Mouse (Mus musculus) limb, embryonic 13.5 days (tissue): ENCODE results near the gene Tmem87a. TPM values are rescaled to one million over a fixed set of nuclear protein-coding genes. Genes with fewer than 3 reads are reported as not detected.

Experiments
- ATAC-seq: fragments of 200-750 bp; cut with Nextera tagmentation; 2 replicates; pipeline ENCODE4 v1.8.0; 2017; ENCODE audit warnings: low read depth, moderate number of reproducible peaks, moderate TSS enrichment; ENCODE audit not compliant: low FRiP score
- H3K27ac ChIP-seq: fragments of 300-500 bp; sonication (generic); 2 replicates; pipeline ENCODE4 v1.5.1; 2015; ENCODE audit warnings: inconsistent platforms, mild to moderate bottlenecking, moderate library complexity
- H3K27me3 ChIP-seq: fragments of 300-500 bp; sonication (generic); 2 replicates; pipeline ENCODE4 v1.6.1; 2015; ENCODE audit warnings: mild to moderate bottlenecking, inconsistent platforms
- H3K36me3 ChIP-seq: fragments of 300-500 bp; sonication (generic); 2 replicates; pipeline ENCODE4 v1.6.1; 2015; ENCODE audit warnings: inconsistent platforms, mild to moderate bottlenecking, moderate library complexity
- H3K4me1 ChIP-seq: fragments of 300-500 bp; sonication (generic); 2 replicates; pipeline ENCODE4 v1.6.1; 2015; ENCODE audit warnings: inconsistent platforms
- H3K4me2 ChIP-seq: fragments of 300-500 bp; sonication (generic); replicated peaks from 2 replicates; pipeline ENCODE4 v1.6.1; 2015; ENCODE audit warnings: inconsistent platforms, mild to moderate bottlenecking, moderate library complexity
- H3K4me3 ChIP-seq: fragments of 300-500 bp; sonication (generic); 2 replicates; pipeline ENCODE4 v1.5.1; 2015; ENCODE audit warnings: moderate library complexity, mild to moderate bottlenecking, inconsistent platforms
- H3K9ac ChIP-seq: fragments of 300-500 bp; sonication (generic); 2 replicates; pipeline ENCODE4 v1.6.1; 2015; ENCODE audit warnings: mild to moderate bottlenecking, inconsistent platforms
- H3K9me3 ChIP-seq: fragments of 300-500 bp; sonication (generic); 2 replicates; pipeline ENCODE4 v1.6.1; 2016; ENCODE audit warnings: inconsistent platforms
- WGBS: fragments of 180-500 bp; shearing (Covaris S2); methylation state at CpG from one replicate; pipeline ENCODE4 v1.1.7; 2015; 5-methylcytosine and 5-hydroxymethylcytosine counted together
- polyA plus RNA-seq: library from polyadenylated mRNA; unstranded; fragments of >200 nt; fragmentation: Nextera tagmentation; extraction: Ambion mirVana; gene quantifications from 2 replicates; pipeline ENCODE4 v1.2.1, GENCODE M21; 2015

Tmem87a gene
- polyA plus RNA-seq, 1 experiment from 2014 or later, result 8.9 TPM

- Histone ChIP-seq H3K4me3 (peak within 1 kb of the TSS; percentile 95), H3K36me3 (peaks cover 49% of the 10 kb centered on the region), H3K27me3 (no peaks in the 10 kb centered on the region), H3K4me1 (peaks cover 14% of the 10 kb centered on the region), H3K9ac (peak within 1 kb of the TSS; percentile 89), H3K27ac (peak within 1 kb of the TSS; percentile 58; the same call in 1 of the 2 replicates), H3K9me3 (no peaks in the 10 kb centered on the region), H3K4me2 (peak within 1 kb of the TSS; percentile 67)
- peak; percentile 97 for ATAC-seq
- 13% methylated on average over 44 of the region's 44 CpGs for WGBS
Measured at GRCm38 (mm10) chr2:120352682-120353646, 50.9 kb downstream of the Tmem87a start, which contains the start of gene Vps39. Gene Vps39, minus strand, starts transcription at chr2:120353137.

DNA sequence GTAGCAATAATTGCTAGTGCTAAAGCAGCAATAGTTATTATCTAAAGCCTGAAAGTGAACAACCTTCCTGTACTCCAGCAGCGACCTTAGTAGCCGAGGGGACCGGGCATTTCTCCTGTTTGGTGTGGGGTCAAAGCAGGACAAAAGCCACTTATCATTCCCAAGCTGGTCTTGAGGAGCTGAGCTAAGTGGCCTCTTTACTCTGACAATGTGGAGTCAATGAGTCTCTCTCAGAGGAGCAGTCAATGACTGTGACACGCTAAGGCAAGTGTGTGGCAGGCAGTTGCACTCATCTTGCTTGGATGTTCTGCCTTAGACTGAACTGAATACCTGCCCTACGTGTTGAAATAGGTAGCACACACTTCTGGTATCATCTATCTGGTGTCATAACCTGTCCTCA is 52.6 kb downstream of the Tmem87a start:
- Histone ChIP-seq H3K27me3 (no peaks in the 10 kb centered on the region), H3K36me3 (peaks cover 51% of the 10 kb centered on the region), H3K9me3 (no peaks in the 10 kb centered on the region), H3K4me1 (peaks cover 14% of the 10 kb centered on the region), H3K27ac (no peak overlapping the region), H3K9ac (no peak overlapping the region), H3K4me3 (peak overlapping the region; percentile 95; the same call in 1 of the 2 replicates), H3K4me2 (peak overlapping the region; percentile 67; the same call in 1 of the 2 replicates)
- no peak for ATAC-seq
- WGBS, result 90% methylated on average over 5 of the region's 5 CpGs

DNA sequence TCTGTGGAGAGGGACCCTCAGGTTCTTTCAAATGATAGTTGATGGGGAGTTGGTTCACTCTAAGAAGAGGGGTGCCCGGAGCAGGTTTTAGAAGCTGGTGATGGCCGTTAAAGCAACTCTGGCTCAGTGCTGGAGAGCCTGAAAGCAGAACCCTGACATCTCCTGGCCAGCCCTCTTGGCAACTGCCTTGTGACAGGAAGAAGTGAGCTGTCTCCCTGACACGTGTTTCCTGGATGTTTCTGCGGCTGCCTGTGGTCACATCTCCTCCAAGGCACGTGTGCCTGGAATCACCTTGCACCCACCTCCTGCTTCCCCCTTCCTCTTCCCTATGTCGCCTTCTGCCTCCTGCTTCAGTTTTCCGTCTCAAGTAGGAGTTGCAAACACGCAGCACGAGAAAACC is 55.8 kb downstream of the Tmem87a start:
- Histone ChIP-seq H3K4me3 (no peak overlapping the region), H3K27ac (no peak overlapping the region), H3K9ac (no peak overlapping the region), H3K27me3 (no peaks in the 10 kb centered on the region), H3K36me3 (peaks cover 58% of the 10 kb centered on the region), H3K4me1 (peaks cover 14% of the 10 kb centered on the region), H3K9me3 (no peaks in the 10 kb centered on the region), H3K4me2 (no peak overlapping the region)
- ATAC-seq, result no peak
- WGBS, result 84% methylated on average over 9 of the region's 9 CpGs

DNA sequence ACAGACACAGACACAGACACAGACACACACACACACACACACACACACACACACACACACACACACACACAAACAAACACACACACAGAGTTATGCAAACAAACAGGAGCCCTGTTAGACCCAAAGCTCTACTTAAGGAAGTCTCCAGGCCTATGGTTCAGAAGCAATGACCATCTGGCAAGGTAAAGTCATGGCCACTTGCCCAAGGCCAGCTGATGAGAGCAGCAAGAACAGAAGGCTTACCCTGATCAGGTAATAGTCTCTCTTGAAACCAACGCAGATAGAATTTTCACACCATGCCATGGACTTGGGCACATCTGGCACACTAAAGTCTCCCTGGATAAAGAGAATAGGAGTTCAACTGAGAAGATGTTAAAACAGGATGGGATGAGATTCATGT is 62.2 kb downstream of the Tmem87a start:
- Histone ChIP-seq H3K27me3 (no peaks in the 10 kb centered on the region), H3K4me3 (no peak overlapping the region), H3K9me3 (no peaks in the 10 kb centered on the region), H3K9ac (no peak overlapping the region), H3K4me2 (no peak overlapping the region), H3K36me3 (peaks cover 93% of the 10 kb centered on the region), H3K4me1 (no peaks in the 10 kb centered on the region), H3K27ac (no peak overlapping the region)
- no peak for ATAC-seq
- WGBS, result 91% methylated on average over 1 of the region's 1 CpGs

GRCm38 (mm10) chr2:120337886-120338285 is 66.0 kb downstream of the Tmem87a start:
- Histone ChIP-seq H3K27ac (no peak overlapping the region), H3K27me3 (no peaks in the 10 kb centered on the region), H3K4me1 (no peaks in the 10 kb centered on the region), H3K9ac (no peak overlapping the region), H3K4me3 (no peak overlapping the region), H3K4me2 (no peak overlapping the region), H3K36me3 (peaks cover 86% of the 10 kb centered on the region), H3K9me3 (no peaks in the 10 kb centered on the region)
- no peak for ATAC-seq
- WGBS, result 82% methylated on average over 2 of the region's 2 CpGs

DNA sequence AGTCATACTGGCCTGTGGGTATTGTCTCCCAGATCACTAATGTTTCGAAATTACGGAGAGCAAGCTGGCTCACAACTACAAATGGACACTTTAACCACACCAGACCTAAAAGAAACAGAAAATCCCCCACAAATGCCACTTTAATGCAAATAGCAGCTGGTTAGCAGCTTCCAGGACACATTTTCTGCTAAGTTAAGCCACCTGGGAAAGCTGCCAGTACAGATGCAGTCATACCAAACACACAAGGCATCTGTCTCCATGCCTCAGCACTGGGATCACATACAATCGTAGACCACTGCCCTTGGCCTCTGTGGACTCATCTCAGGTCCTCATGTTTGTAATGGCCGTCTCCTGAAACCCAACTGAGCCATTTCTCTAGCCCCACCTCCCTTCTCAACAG is 72.3 kb downstream of the Tmem87a start:
- Histone ChIP-seq H3K4me2 (no peak overlapping the region), H3K9ac (no peak overlapping the region), H3K4me1 (no peaks in the 10 kb centered on the region), H3K27me3 (no peaks in the 10 kb centered on the region), H3K9me3 (no peaks in the 10 kb centered on the region), H3K27ac (no peak overlapping the region), H3K36me3 (peaks cover 80% of the 10 kb centered on the region), H3K4me3 (no peak overlapping the region)
- WGBS, result 83% methylated on average over 4 of the region's 4 CpGs
- ATAC-seq, result no peak

DNA sequence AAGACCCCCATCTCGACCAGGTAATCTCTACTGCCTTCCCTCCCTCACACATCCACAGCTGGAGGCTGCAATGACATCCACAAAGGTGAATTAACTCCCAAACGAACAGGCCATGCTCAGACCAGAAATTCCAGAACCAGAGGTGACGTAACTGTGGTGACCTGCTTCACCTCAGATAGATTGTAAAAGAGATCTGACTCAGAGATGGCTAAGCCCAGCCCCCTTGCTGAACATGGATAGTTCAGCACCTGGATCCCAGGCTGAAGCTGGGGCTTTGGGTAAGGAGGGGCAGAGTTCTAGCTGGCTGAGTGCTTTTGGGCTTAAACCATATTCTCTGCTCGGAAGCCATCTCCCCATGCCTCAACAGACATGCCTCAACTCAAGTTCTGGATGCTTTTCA is 88.8 kb downstream of the Tmem87a start:
- Histone ChIP-seq H3K4me1 (no peaks in the 10 kb centered on the region), H3K36me3 (peaks cover 40% of the 10 kb centered on the region), H3K9ac (no peak overlapping the region), H3K4me3 (no peak overlapping the region), H3K4me2 (no peak overlapping the region), H3K9me3 (no peaks in the 10 kb centered on the region), H3K27me3 (no peaks in the 10 kb centered on the region), H3K27ac (no peak overlapping the region)
- WGBS, result 66% methylated on average over 4 of the region's 4 CpGs
- ATAC-seq, result no peak

DNA sequence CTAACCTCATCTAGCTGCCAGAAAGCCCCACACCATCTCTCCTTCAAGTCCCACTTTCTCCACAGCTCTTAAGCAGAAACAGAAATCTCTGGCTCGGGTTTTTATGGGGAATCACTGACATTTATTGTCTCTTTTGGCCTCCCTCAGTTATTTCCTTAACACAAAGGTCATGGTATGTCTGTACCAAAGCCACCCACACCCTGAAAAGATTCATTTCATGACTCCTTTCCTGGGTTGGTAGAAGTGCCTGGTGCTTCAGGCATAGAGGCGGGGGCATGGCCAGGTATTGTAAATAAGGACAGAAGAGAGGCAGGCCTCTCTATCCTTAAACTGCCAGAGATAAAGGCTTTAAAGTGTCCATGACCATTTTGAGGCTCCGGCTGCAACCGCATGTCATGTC is 89.4 kb downstream of the Tmem87a start:
- Histone ChIP-seq H3K9me3 (no peaks in the 10 kb centered on the region), H3K27me3 (no peaks in the 10 kb centered on the region), H3K4me1 (no peaks in the 10 kb centered on the region), H3K27ac (no peak overlapping the region), H3K9ac (no peak overlapping the region), H3K36me3 (peaks cover 36% of the 10 kb centered on the region), H3K4me3 (no peak overlapping the region), H3K4me2 (no peak overlapping the region)
- 71% methylated on average over 4 of the region's 4 CpGs for WGBS
- no peak for ATAC-seq

GRCm38 (mm10) chr2:120313976-120314375 is 89.9 kb downstream of the Tmem87a start, which contains the start of gene Pla2g4f:
Gene Pla2g4f, minus strand, starts transcription at chr2:120314165.
- no peaks in the 10 kb centered on the region for H3K4me1 ChIP-seq
- no peaks in the 10 kb centered on the region for H3K27me3 ChIP-seq
- no peak within 1 kb of the TSS for H3K4me2 ChIP-seq
- no peaks in the 10 kb centered on the region for H3K9me3 ChIP-seq
- ATAC-seq, result no peak
- peaks cover 31% of the 10 kb centered on the region for H3K36me3 ChIP-seq
- H3K9ac ChIP-seq, result no peak within 1 kb of the TSS
- 43% methylated on average over 3 of the region's 3 CpGs for WGBS
- H3K4me3 ChIP-seq, result no peak within 1 kb of the TSS
- H3K27ac ChIP-seq, result no peak within 1 kb of the TSS

DNA sequence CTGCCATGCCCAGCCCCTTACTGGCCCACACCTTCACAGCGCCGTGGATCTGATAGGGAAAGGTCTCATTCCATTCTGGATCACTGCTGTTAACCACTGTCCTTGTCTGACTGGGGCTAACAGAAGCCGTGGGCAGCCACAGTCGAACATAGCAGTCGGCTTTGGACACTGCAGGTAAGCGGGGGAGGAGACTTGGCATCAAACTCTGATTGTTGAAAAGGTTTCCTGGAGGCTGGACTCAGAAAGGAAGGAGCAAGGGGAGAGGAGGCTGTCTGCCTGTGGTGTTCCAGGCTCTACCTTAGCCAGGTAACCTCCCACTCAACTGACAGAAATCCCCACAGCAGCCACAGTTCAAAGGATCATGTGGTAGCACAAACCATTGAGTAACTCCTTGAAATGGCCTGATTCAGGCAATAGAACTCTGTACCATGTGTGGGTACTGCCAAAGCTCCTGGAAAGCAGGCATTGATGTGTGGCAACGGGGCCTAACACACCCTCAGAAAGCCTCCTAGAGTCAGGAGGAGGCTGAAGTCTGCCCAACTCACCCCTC is 91.6 kb downstream of the Tmem87a start:
- no peaks in the 10 kb centered on the region for H3K4me1 ChIP-seq
- H3K36me3 ChIP-seq, result peaks cover 14% of the 10 kb centered on the region
- no peak overlapping the region for H3K9ac ChIP-seq
- no peak overlapping the region for H3K4me3 ChIP-seq
- no peak overlapping the region for H3K4me2 ChIP-seq
- 86% methylated on average over 7 of the region's 7 CpGs for WGBS
- no peaks in the 10 kb centered on the region for H3K9me3 ChIP-seq
- H3K27ac ChIP-seq, result no peak overlapping the region
- no peaks in the 10 kb centered on the region for H3K27me3 ChIP-seq
- no peak for ATAC-seq
